Mouse (Mus musculus): Measurements from ENCODE around the gene Wwtr1. TPM values are rescaled to one million over a fixed set of nuclear protein-coding genes. Genes with fewer than 3 reads are reported as not detected.

Gene Wwtr1
- total and polyA plus RNA-seq, 3 experiments, result 0.05 TPM; not detected in 2

DNA sequence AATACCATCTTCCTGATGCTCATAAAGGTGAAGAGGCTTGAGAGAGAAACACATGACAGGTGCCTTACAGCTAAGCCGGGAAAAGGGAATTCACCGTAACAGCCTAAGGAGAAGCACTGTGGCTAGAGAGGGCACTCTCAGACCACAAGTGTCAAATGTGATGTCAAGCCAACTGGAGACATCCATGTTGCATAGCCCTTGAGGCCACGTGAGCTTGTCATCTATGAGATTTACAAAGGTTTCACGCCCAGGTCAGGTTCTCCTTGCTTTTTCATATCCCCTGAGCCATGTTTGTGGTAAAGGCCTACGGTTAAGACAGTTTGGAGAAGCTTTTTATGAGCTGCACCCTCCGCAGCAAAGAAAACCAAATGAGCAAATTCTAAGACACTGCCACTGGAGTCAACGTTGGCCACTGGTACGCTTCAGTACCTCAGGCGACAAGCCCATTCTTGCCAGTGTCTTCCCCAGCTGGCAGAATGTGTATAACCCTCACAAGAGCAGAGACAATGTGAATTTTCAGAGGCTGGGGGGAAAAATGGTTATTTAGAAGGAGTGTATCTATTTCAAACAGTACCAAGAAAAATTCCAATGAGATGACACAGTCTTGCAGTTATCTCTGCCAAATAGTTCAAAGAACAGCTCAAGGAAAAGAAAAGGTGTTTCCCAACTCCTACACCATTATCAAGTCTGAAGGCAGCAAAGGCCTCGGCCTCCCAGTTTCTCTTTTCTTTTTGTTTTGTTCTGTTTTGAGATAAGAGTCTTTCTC is 21.4 kb downstream of the Wwtr1 start:
- no peaks in the 10 kb centered on the region for H3K4me1 ChIP-seq (ENCODE audit: insufficient read depth, low read depth, low read length)
- DNase-seq (ENCODE audit: low spot score) (no peak), ATAC-seq (ENCODE audit: extremely low read depth, insufficient number of reproducible peaks, low FRiP score, poor library complexity, severe bottlenecking) (no peak)
- peaks cover 5% of the 10 kb centered on the region for H3K9me3 ChIP-seq (replicated peaks)
- H3K4me3 ChIP-seq (ENCODE audit: low read depth, low read length), result no peak overlapping the region
- no peaks in the 10 kb centered on the region for H3K36me3 ChIP-seq (replicated peaks)
- TF ChIP-seq GATA2 (IDR thresholded peaks at IDR 0.05; ENCODE audit: borderline replicate concordance, low read depth, low read length) (no peak), POLR2AphosphoS5 (IDR thresholded peaks at IDR 0.05; ENCODE audit: insufficient replicate concordance, low read depth, low read length) (no peak), CTCF (IDR thresholded peaks at IDR 0.05; ENCODE audit: low read depth, low read length) (no peak), TAL1 (conservative IDR thresholded peaks at IDR 0.05; ENCODE audit: low read depth, low read length) (no peak), GATA1 (IDR thresholded peaks at IDR 0.05; ENCODE audit: borderline replicate concordance, low read length) (no peak)
- no peaks in the 10 kb centered on the region for H3K27me3 ChIP-seq (ENCODE audit: insufficient read depth, low read length)

DNA sequence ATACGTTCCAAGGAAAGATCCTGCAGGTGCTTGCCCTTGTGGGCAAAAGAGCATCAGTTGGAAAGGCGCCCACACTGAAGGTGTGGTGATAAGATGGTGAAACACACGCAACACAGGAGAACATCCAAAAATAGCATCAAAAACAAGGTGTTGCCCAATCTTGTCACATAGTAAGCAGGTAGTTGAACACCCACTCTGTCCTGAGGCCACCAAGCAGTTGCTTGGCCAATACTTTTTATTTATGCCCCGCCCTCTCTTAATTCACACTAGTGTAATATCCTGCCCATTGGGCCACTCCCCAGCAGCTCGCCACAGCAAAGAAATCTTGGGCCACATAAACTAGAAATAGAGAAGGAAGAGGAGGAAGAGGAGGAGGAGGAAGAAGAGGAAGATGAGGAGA is 22.6 kb downstream of the Wwtr1 start:
- DNase-seq (ENCODE audit: low spot score) (no peak), ATAC-seq (ENCODE audit: extremely low read depth, insufficient number of reproducible peaks, low FRiP score, poor library complexity, severe bottlenecking) (no peak)
- Histone ChIP-seq H3K36me3 (replicated peaks) (no peaks in the 10 kb centered on the region), H3K9me3 (replicated peaks) (peaks cover 5% of the 10 kb centered on the region), H3K4me3 (ENCODE audit: low read depth, low read length) (no peak overlapping the region), H3K27me3 (ENCODE audit: insufficient read depth, low read length) (no peaks in the 10 kb centered on the region), H3K4me1 (ENCODE audit: insufficient read depth, low read depth, low read length) (no peaks in the 10 kb centered on the region)
- no peak for TF ChIP-seq CTCF (IDR thresholded peaks at IDR 0.05; ENCODE audit: low read depth, low read length)
- no peak for TF ChIP-seq GATA1 (IDR thresholded peaks at IDR 0.05; ENCODE audit: borderline replicate concordance, low read length)

DNA sequence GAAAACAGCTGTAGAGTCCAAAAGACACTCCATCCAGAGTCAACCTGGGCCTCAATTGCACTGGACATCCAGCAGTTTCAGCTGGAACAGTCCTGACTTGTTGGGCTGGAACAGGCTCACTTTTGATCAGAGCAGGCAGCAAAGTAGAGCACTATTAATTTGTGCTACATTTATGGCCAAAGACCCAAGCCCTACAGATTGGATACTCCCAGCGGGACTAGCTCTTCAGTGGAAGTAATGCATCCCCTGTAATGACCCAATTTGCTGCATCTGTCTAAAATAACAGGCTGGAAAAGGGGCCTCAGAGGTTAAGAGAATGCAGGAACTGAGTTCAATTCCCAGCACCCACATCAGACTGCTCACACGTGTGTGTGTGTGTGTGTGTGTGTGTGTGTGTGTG is 24.5 kb downstream of the Wwtr1 start:
- Histone ChIP-seq H3K9me3 (replicated peaks) (peaks cover 5% of the 10 kb centered on the region), H3K4me3 (ENCODE audit: low read depth, low read length) (no peak overlapping the region), H3K4me1 (ENCODE audit: insufficient read depth, low read depth, low read length) (no peaks in the 10 kb centered on the region), H3K27me3 (ENCODE audit: insufficient read depth, low read length) (no peaks in the 10 kb centered on the region), H3K36me3 (replicated peaks) (no peaks in the 10 kb centered on the region)
- DNase-seq (ENCODE audit: low spot score) (no peak), ATAC-seq (ENCODE audit: extremely low read depth, insufficient number of reproducible peaks, low FRiP score, poor library complexity, severe bottlenecking) (no peak)
- TF ChIP-seq GATA2 (IDR thresholded peaks at IDR 0.05; ENCODE audit: borderline replicate concordance, low read depth, low read length) (no peak), POLR2AphosphoS5 (IDR thresholded peaks at IDR 0.05; ENCODE audit: insufficient replicate concordance, low read depth, low read length) (no peak), CTCF (IDR thresholded peaks at IDR 0.05; ENCODE audit: low read depth, low read length) (no peak), GATA1 (IDR thresholded peaks at IDR 0.05; ENCODE audit: borderline replicate concordance, low read length) (no peak), TAL1 (conservative IDR thresholded peaks at IDR 0.05; ENCODE audit: low read depth, low read length) (no peak)

GRCm38 (mm10) chr3:57550468-57551185 is 25.1 kb downstream of the Wwtr1 start:
- TF ChIP-seq TAL1 (conservative IDR thresholded peaks at IDR 0.05; ENCODE audit: low read depth, low read length) (no peak), GATA1 (IDR thresholded peaks at IDR 0.05; ENCODE audit: borderline replicate concordance, low read length) (no peak), GATA2 (IDR thresholded peaks at IDR 0.05; ENCODE audit: borderline replicate concordance, low read depth, low read length) (no peak), CTCF (IDR thresholded peaks at IDR 0.05; ENCODE audit: low read depth, low read length) (no peak), POLR2AphosphoS5 (IDR thresholded peaks at IDR 0.05; ENCODE audit: insufficient replicate concordance, low read depth, low read length) (no peak)
- Histone ChIP-seq H3K9me3 (replicated peaks) (peaks cover 5% of the 10 kb centered on the region), H3K36me3 (replicated peaks) (no peaks in the 10 kb centered on the region), H3K4me1 (ENCODE audit: insufficient read depth, low read depth, low read length) (no peaks in the 10 kb centered on the region), H3K27me3 (ENCODE audit: insufficient read depth, low read length) (no peaks in the 10 kb centered on the region), H3K4me3 (ENCODE audit: low read depth, low read length) (no peak overlapping the region)
- no peak for ATAC-seq (ENCODE audit: extremely low read depth, insufficient number of reproducible peaks, low FRiP score, poor library complexity, severe bottlenecking)
- DNase-seq (ENCODE audit: low spot score), result no peak

DNA sequence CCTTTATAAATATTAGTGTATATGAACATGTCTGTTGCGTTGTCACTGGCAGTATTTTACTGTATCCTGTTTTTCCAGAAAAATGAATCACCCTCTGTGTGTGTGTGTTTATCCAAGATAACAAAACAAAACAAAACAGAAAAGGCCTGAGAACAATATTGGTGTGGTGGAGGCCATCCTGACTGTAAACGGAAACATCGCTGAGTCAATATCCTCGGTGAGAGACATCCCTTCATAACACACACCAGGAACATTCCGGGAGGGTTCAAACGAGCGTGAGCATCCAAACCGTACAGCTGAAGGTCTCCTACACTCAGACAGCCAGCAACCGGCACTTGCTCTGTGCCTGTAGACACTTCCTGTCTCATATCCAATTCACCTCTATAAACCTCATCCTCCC is 31.6 kb downstream of the Wwtr1 start:
- H3K36me3 ChIP-seq (replicated peaks), result no peaks in the 10 kb centered on the region
- H3K27me3 ChIP-seq (ENCODE audit: insufficient read depth, low read length), result no peaks in the 10 kb centered on the region
- H3K9me3 ChIP-seq (replicated peaks), result peaks cover 5% of the 10 kb centered on the region; the same call in 1 of the 2 replicates
- no peaks in the 10 kb centered on the region for H3K4me1 ChIP-seq (ENCODE audit: insufficient read depth, low read depth, low read length)
- H3K4me3 ChIP-seq (ENCODE audit: low read depth, low read length), result no peak overlapping the region
- TF ChIP-seq CTCF (IDR thresholded peaks at IDR 0.05; ENCODE audit: low read depth, low read length), result no peak
- TF ChIP-seq GATA1 (IDR thresholded peaks at IDR 0.05; ENCODE audit: borderline replicate concordance, low read length), result no peak
- no peak for TF ChIP-seq TAL1 (conservative IDR thresholded peaks at IDR 0.05; ENCODE audit: low read depth, low read length)
- no peak for TF ChIP-seq POLR2AphosphoS5 (IDR thresholded peaks at IDR 0.05; ENCODE audit: insufficient replicate concordance, low read depth, low read length)
- no peak for TF ChIP-seq GATA2 (IDR thresholded peaks at IDR 0.05; ENCODE audit: borderline replicate concordance, low read depth, low read length)
- no peak for ATAC-seq (ENCODE audit: extremely low read depth, insufficient number of reproducible peaks, low FRiP score, poor library complexity, severe bottlenecking)
- no peak for DNase-seq (ENCODE audit: low spot score)

GRCm38 (mm10) chr3:57542848-57543380 is 32.8 kb downstream of the Wwtr1 start:
- Histone ChIP-seq H3K27me3 (ENCODE audit: insufficient read depth, low read length) (no peaks in the 10 kb centered on the region), H3K9me3 (replicated peaks) (peaks cover 6% of the 10 kb centered on the region; the same call in 1 of the 2 replicates), H3K36me3 (replicated peaks) (no peaks in the 10 kb centered on the region), H3K4me3 (ENCODE audit: low read depth, low read length) (no peak overlapping the region), H3K4me1 (ENCODE audit: insufficient read depth, low read depth, low read length) (no peaks in the 10 kb centered on the region)
- ATAC-seq (ENCODE audit: extremely low read depth, insufficient number of reproducible peaks, low FRiP score, poor library complexity, severe bottlenecking) (no peak), DNase-seq (ENCODE audit: low spot score) (no peak)
- no peak for TF ChIP-seq TAL1 (conservative IDR thresholded peaks at IDR 0.05; ENCODE audit: low read depth, low read length)
- TF ChIP-seq GATA2 (IDR thresholded peaks at IDR 0.05; ENCODE audit: borderline replicate concordance, low read depth, low read length), result no peak
- no peak for TF ChIP-seq CTCF (IDR thresholded peaks at IDR 0.05; ENCODE audit: low read depth, low read length)
- no peak for TF ChIP-seq GATA1 (IDR thresholded peaks at IDR 0.05; ENCODE audit: borderline replicate concordance, low read length)
- no peak for TF ChIP-seq POLR2AphosphoS5 (IDR thresholded peaks at IDR 0.05; ENCODE audit: insufficient replicate concordance, low read depth, low read length)
